Mouse (Mus musculus): ENCODE data around the gene Pelo. TPM values are rescaled to one million over a fixed set of nuclear protein-coding genes. Genes with fewer than 3 reads are reported as not detected.

The Pelo gene
- polyA plus RNA-seq, 1 experiment from 2014 or later: 4.8 TPM

DNA sequence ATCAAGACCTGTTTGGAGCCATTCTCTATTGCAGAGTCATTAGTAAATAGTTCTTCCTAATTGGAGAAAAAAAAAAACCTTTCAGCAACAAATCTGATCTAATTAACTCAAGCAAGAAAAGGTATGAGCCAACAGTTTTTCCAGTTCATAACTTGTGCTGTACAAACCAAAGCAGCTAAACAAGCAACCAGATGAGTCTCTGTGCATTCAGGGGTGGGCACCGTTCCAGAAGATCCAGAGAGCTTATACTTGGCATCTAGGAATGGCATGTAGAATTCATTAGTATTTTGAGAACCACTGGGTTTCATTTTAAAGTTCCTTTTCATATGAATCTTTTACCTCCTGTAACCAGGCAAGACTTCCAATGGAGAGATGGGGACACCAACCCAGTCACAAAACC, 37.8 kb upstream of the Pelo start:
- H3K4me1 ChIP-seq (replicated peaks; ENCODE audit: control insufficient read depth, insufficient read depth, low read length): no peaks in the 10 kb centered on the region
- no peak overlapping the region for H3K9ac ChIP-seq (ENCODE audit: low read depth, low read length)
- no peak overlapping the region for H3K4me3 ChIP-seq (ENCODE audit: low read depth, low read length)
- H3K27me3 ChIP-seq (replicated peaks; ENCODE audit: control insufficient read depth, insufficient read depth, low read length): no peaks in the 10 kb centered on the region
- no peak overlapping the region for H3K27ac ChIP-seq (ENCODE audit: low read depth, low read length)
- no peaks in the 10 kb centered on the region for H3K9me3 ChIP-seq (ENCODE audit: control insufficient read depth)
- no peak for ATAC-seq
- no peak overlapping the region for H3K4me2 ChIP-seq (replicated peaks; ENCODE audit: low read depth)
- TF ChIP-seq CTCF (IDR thresholded peaks at IDR 0.05; ENCODE audit: low read depth): no peak
- no peaks in the 10 kb centered on the region for H3K36me3 ChIP-seq (ENCODE audit: control insufficient read depth, insufficient read depth)
- WGBS: 92% methylated on average over 1 of the region's 1 CpGs

DNA sequence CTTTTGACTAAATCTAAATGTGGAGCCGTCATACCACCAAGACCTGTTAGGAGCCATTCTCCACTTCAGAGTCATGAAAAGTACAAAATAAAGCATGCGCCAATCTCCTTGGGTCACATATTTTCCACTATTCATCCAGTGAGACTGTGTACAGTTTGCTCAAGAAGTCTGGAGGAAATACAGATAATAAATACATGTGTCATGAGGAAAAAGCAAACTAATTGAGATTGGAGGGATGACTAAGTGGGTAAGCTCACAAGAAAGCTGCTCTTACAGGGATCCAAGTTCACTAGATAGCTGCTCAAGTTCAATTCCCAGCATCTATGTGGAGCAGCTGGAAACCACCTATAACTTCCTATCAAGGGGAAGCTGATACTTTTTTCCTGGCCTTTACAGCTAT, 36.5 kb upstream of the Pelo start:
- no peaks in the 10 kb centered on the region for H3K36me3 ChIP-seq (ENCODE audit: control insufficient read depth, insufficient read depth)
- H3K4me2 ChIP-seq (replicated peaks; ENCODE audit: low read depth): no peak overlapping the region
- H3K9ac ChIP-seq (ENCODE audit: low read depth, low read length): no peak overlapping the region
- H3K9me3 ChIP-seq (ENCODE audit: control insufficient read depth): no peaks in the 10 kb centered on the region
- H3K4me1 ChIP-seq (replicated peaks; ENCODE audit: control insufficient read depth, insufficient read depth, low read length): no peaks in the 10 kb centered on the region
- 97% methylated on average over 2 of the region's 2 CpGs for WGBS
- no peaks in the 10 kb centered on the region for H3K27me3 ChIP-seq (replicated peaks; ENCODE audit: control insufficient read depth, insufficient read depth, low read length)
- ATAC-seq: no peak
- H3K4me3 ChIP-seq (ENCODE audit: low read depth, low read length): no peak overlapping the region
- H3K27ac ChIP-seq (ENCODE audit: low read depth, low read length): no peak overlapping the region
- TF ChIP-seq CTCF (IDR thresholded peaks at IDR 0.05; ENCODE audit: low read depth): no peak

DNA sequence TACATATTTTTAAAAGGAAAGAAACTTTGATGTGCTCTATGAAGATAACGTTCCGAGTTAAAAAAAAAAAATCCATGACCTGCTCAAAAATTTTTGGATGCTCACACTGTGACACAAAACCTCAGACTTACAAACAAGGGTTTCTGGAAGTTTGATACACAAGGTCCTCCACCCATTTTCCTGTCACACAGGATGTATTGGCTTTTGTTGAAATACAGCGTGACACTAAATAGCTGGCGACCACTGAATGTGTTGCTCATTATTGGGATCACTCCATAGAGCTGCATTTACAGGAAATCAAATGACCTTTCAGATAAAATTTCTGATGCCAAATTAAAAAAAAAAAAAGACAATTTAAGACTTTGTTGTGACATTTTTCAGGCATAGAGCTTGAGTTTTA, 35.1 kb upstream of the Pelo start:
- no peak for TF ChIP-seq CTCF (IDR thresholded peaks at IDR 0.05; ENCODE audit: low read depth)
- no peaks in the 10 kb centered on the region for H3K9me3 ChIP-seq (ENCODE audit: control insufficient read depth)
- H3K36me3 ChIP-seq (ENCODE audit: control insufficient read depth, insufficient read depth): no peaks in the 10 kb centered on the region
- ATAC-seq: no peak
- H3K27ac ChIP-seq (ENCODE audit: low read depth, low read length): no peak overlapping the region
- H3K9ac ChIP-seq (ENCODE audit: low read depth, low read length): no peak overlapping the region
- H3K27me3 ChIP-seq (replicated peaks; ENCODE audit: control insufficient read depth, insufficient read depth, low read length): no peaks in the 10 kb centered on the region
- no peaks in the 10 kb centered on the region for H3K4me1 ChIP-seq (replicated peaks; ENCODE audit: control insufficient read depth, insufficient read depth, low read length)
- H3K4me3 ChIP-seq (ENCODE audit: low read depth, low read length): no peak overlapping the region
- 81% methylated on average over 4 of the region's 4 CpGs for WGBS
- no peak overlapping the region for H3K4me2 ChIP-seq (replicated peaks; ENCODE audit: low read depth)

DNA sequence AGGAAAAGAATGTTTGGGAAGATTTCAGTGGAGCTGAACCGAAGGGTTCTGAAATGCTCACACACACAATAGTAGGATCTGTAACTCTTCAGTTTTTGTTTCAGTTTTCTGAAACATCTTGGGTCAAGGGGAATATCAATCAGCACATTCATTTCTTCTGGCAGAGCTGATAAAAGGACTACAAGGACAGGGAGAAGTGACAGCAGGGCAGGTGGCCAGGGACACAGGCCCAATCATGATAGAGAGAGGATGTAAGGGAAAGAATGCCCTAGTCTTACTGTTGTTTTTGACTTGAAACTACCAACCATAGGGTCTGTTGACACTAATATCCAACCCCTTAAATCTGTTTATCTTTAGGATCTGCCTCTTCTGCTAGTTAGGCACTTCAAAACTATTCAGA, 34.5 kb upstream of the Pelo start:
- Histone ChIP-seq H3K36me3 (ENCODE audit: control insufficient read depth, insufficient read depth) (no peaks in the 10 kb centered on the region), H3K27me3 (replicated peaks; ENCODE audit: control insufficient read depth, insufficient read depth, low read length) (no peaks in the 10 kb centered on the region), H3K4me2 (replicated peaks; ENCODE audit: low read depth) (no peak overlapping the region), H3K4me1 (replicated peaks; ENCODE audit: control insufficient read depth, insufficient read depth, low read length) (no peaks in the 10 kb centered on the region), H3K9ac (ENCODE audit: low read depth, low read length) (no peak overlapping the region), H3K27ac (ENCODE audit: low read depth, low read length) (no peak overlapping the region), H3K9me3 (ENCODE audit: control insufficient read depth) (no peaks in the 10 kb centered on the region), H3K4me3 (ENCODE audit: low read depth, low read length) (no peak overlapping the region)
- ATAC-seq: no peak
- TF ChIP-seq CTCF (IDR thresholded peaks at IDR 0.05; ENCODE audit: low read depth): no peak
- 84% methylated on average over 1 of the region's 1 CpGs for WGBS

DNA sequence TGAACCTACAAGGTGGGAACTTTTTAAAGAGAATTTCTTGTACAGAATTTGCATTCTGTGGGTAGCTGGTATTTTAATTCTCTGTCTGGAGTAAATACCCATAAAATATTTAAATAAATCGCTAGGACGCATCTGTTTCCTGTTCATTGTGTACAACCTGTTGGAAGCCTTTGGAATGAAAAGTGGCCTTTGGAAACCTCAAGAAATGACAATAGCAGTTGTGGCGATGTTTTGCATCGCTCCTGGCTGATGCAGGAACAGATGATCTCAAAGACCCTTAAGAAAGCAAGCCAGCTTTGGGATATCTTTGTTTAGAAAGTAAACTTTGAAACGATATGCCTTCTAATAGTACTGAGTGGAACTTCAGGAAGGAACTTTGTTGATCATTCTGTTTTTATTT, 28.8 kb upstream of the Pelo start:
- 71% methylated on average over 5 of the region's 5 CpGs for WGBS
- no peak for TF ChIP-seq CTCF (IDR thresholded peaks at IDR 0.05; ENCODE audit: low read depth)

DNA sequence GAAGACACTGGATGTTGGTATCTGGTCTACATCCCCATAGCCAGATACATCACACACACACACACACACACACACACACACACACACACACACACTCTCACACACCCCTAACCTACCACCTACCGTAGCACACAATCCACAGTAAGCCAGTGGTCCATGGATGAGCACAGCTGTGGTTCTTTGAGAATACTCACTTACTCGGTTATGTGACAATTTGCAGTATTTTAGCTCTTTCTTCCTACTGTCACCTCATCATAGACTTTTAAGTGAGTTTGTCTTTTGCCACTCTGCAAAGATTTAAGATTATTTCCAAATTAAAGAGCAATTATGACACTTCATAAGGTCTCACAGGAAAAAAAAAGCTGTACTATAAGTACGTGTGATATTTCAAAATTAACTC, 28.2 kb upstream of the Pelo start:
- 86% methylated on average over 3 of the region's 3 CpGs for WGBS
- H3K27me3 ChIP-seq (replicated peaks; ENCODE audit: control insufficient read depth, insufficient read depth, low read length): no peaks in the 10 kb centered on the region
- no peak overlapping the region for H3K27ac ChIP-seq (ENCODE audit: low read depth, low read length)
- no peak for ATAC-seq
- no peak overlapping the region for H3K9ac ChIP-seq (ENCODE audit: low read depth, low read length)
- no peak for TF ChIP-seq CTCF (IDR thresholded peaks at IDR 0.05; ENCODE audit: low read depth)
- H3K4me2 ChIP-seq (replicated peaks; ENCODE audit: low read depth): no peak overlapping the region
- H3K4me3 ChIP-seq (ENCODE audit: low read depth, low read length): no peak overlapping the region
- H3K9me3 ChIP-seq (ENCODE audit: control insufficient read depth): no peaks in the 10 kb centered on the region
- H3K36me3 ChIP-seq (ENCODE audit: control insufficient read depth, insufficient read depth): no peaks in the 10 kb centered on the region
- H3K4me1 ChIP-seq (replicated peaks; ENCODE audit: control insufficient read depth, insufficient read depth, low read length): no peaks in the 10 kb centered on the region

More for the DNA sequence above, 28.8 kb upstream of the Pelo start:
- no peaks in the 10 kb centered on the region for H3K27me3 ChIP-seq (replicated peaks; ENCODE audit: control insufficient read depth, insufficient read depth, low read length)
- no peak overlapping the region for H3K4me3 ChIP-seq (ENCODE audit: low read depth, low read length)
- no peak for ATAC-seq
- H3K36me3 ChIP-seq (ENCODE audit: control insufficient read depth, insufficient read depth): no peaks in the 10 kb centered on the region
- H3K9me3 ChIP-seq (ENCODE audit: control insufficient read depth): no peaks in the 10 kb centered on the region
- H3K4me1 ChIP-seq (replicated peaks; ENCODE audit: control insufficient read depth, insufficient read depth, low read length): no peaks in the 10 kb centered on the region
- no peak overlapping the region for H3K9ac ChIP-seq (ENCODE audit: low read depth, low read length)
- H3K27ac ChIP-seq (ENCODE audit: low read depth, low read length): no peak overlapping the region
- H3K4me2 ChIP-seq (replicated peaks; ENCODE audit: low read depth): no peak overlapping the region

DNA sequence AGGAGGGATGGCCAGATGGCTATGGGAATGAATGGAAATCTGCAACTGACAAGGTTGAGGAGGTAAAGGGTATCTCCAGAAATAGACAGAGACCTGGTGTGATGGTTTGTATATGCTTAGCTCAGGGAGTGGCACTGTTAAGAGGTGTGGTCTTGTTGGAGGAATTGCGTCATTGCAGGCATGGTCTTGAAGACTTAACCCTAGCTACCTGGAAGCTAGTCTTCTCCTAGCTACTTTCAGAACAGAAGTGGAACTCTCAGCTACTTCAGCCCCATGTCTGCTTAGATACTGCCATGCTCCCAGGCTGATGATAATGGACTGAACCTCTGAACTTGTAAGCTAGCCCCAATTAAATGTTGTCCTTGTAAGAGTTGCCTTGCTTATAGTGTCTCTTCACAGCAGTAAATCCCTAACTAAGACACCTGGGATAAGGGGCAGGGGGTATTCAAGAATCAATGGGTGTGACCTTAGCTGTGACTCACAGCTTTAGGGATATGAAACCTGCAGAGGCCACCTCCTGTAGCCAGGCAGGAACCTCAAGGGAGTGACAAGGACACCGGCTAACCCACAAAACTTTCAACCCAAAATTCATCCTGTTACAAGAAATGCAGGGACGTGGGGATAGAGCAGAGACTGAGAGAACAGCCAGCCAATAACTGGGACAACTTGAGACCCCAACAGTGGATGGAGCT, 27.1 kb upstream of the Pelo start:
- Histone ChIP-seq H3K27me3 (replicated peaks; ENCODE audit: control insufficient read depth, insufficient read depth, low read length) (no peaks in the 10 kb centered on the region), H3K27ac (ENCODE audit: low read depth, low read length) (no peak overlapping the region), H3K36me3 (ENCODE audit: control insufficient read depth, insufficient read depth) (no peaks in the 10 kb centered on the region), H3K4me2 (replicated peaks; ENCODE audit: low read depth) (no peak overlapping the region), H3K4me1 (replicated peaks; ENCODE audit: control insufficient read depth, insufficient read depth, low read length) (no peaks in the 10 kb centered on the region), H3K9me3 (ENCODE audit: control insufficient read depth) (no peaks in the 10 kb centered on the region), H3K9ac (ENCODE audit: low read depth, low read length) (no peak overlapping the region), H3K4me3 (ENCODE audit: low read depth, low read length) (no peak overlapping the region)
- WGBS: 76% methylated on average over 3 of the region's 3 CpGs
- TF ChIP-seq CTCF (IDR thresholded peaks at IDR 0.05; ENCODE audit: low read depth): no peak
- no peak for ATAC-seq
